Mouse (Mus musculus) cerebellum, adult 8-10 months (tissue): ENCODE data around the gene Trarg1.
"Not testable (repeated sequence)": the region's sequence is repeated elsewhere in the genome, so short reads cannot be mapped to it uniquely, and the experiment has no call there.

Source experiments
- DNase-seq: peaks from one replicate; pipeline ENCODE4 v3.0.0; 2022

The Trarg1 gene

GRCm38 (mm10) chr11:76679508-76679907 is at the start of gene Trarg1:
Trarg1 (plus strand) TSS chr11:76679808.
- not testable (repeated sequence) for DNase-seq

- DNase-seq: no peak
Observed at GRCm38 (mm10) chr11:76630023-76630422, 49.6 kb upstream of the Trarg1 start.

- no peak for DNase-seq
Observed at GRCm38 (mm10) chr11:76630487-76630886, 49.1 kb upstream of the Trarg1 start.

- peak; percentile 50 for DNase-seq
Observed at GRCm38 (mm10) chr11:76639269-76639985, 40.2 kb upstream of the Trarg1 start.

GRCm38 (mm10) chr11:76640231-76640630 is 39.4 kb upstream of the Trarg1 start:
- DNase-seq: no peak

- no peak for DNase-seq
Observed at GRCm38 (mm10) chr11:76644257-76644656, 35.4 kb upstream of the Trarg1 start.

- no peak for DNase-seq
Observed at GRCm38 (mm10) chr11:76645036-76645435, 34.6 kb upstream of the Trarg1 start.

GRCm38 (mm10) chr11:76645955-76646354 is 33.7 kb upstream of the Trarg1 start:
- DNase-seq: peak; percentile 97

GRCm38 (mm10) chr11:76647062-76647461 is 32.5 kb upstream of the Trarg1 start:
- no peak for DNase-seq

- DNase-seq: peak; percentile 75
Observed at GRCm38 (mm10) chr11:76647500-76647899, 32.1 kb upstream of the Trarg1 start.

GRCm38 (mm10) chr11:76650862-76651560 is 28.6 kb upstream of the Trarg1 start:
- DNase-seq: no peak

- no peak for DNase-seq
Observed at GRCm38 (mm10) chr11:76652838-76653334, 26.7 kb upstream of the Trarg1 start.

GRCm38 (mm10) chr11:76655106-76655505 is 24.5 kb upstream of the Trarg1 start:
- DNase-seq: peak; percentile 65

- no peak for DNase-seq
Observed at GRCm38 (mm10) chr11:76657450-76657970, 22.1 kb upstream of the Trarg1 start.

- peak; percentile 46 for DNase-seq
Observed at GRCm38 (mm10) chr11:76659138-76659930, 20.3 kb upstream of the Trarg1 start.

- DNase-seq: no peak
Observed at GRCm38 (mm10) chr11:76661790-76662468, 17.7 kb upstream of the Trarg1 start.

GRCm38 (mm10) chr11:76666002-76666649 is 13.5 kb upstream of the Trarg1 start:
- peak; percentile 30 for DNase-seq

GRCm38 (mm10) chr11:76667807-76668206 is 11.8 kb upstream of the Trarg1 start:
- DNase-seq: no peak

GRCm38 (mm10) chr11:76671871-76672475 is 7.6 kb upstream of the Trarg1 start, which contains the start of gene Bhlha9:
Bhlha9 (plus strand) TSS chr11:76672470.
- DNase-seq: peak; percentile 71

GRCm38 (mm10) chr11:76672561-76673384 is 6.8 kb upstream of the Trarg1 start:
- peak; percentile 54 for DNase-seq
